Mouse (Mus musculus) liver, embryonic 13.5 days (tissue): ENCODE measurements around the gene Nab2. TPM values are rescaled to one million over a fixed set of nuclear protein-coding genes. Genes with fewer than 3 reads are reported as not detected.

Experiments
- ATAC-seq: fragments of 200-750 bp; cut with Nextera tagmentation; 2 replicates; pipeline ENCODE4 v1.8.0; 2017; ENCODE audit warnings: low read depth, mild to moderate bottlenecking, moderate number of reproducible peaks, moderate library complexity
- DNase-seq: peaks from one replicate; pipeline ENCODE4 v3.0.0; 2022
- H3K27ac ChIP-seq: fragments of 300-500 bp; sonication (generic); 2 replicates; pipeline ENCODE4 v1.5.1; 2015; ENCODE audit warnings: moderate library complexity, mild to moderate bottlenecking, inconsistent platforms
- H3K27me3 ChIP-seq: fragments of 300-500 bp; sonication (generic); 2 replicates; pipeline ENCODE4 v1.6.1; 2015; ENCODE audit warnings: mild to moderate bottlenecking, inconsistent platforms
- H3K36me3 ChIP-seq: fragments of 300-500 bp; sonication (generic); 2 replicates; pipeline ENCODE4 v1.6.1; 2015; ENCODE audit warnings: mild to moderate bottlenecking, inconsistent platforms
- H3K4me1 ChIP-seq: fragments of 300-500 bp; sonication (generic); replicated peaks from 2 replicates; pipeline ENCODE4 v1.6.1; 2015; ENCODE audit warnings: inconsistent platforms
- H3K4me2 ChIP-seq: fragments of 300-500 bp; sonication (generic); 2 replicates; pipeline ENCODE4 v1.6.1; 2015; ENCODE audit warnings: inconsistent platforms, mild to moderate bottlenecking, moderate library complexity
- H3K4me3 ChIP-seq: fragments of 300-500 bp; sonication (generic); replicated peaks from 2 replicates; pipeline ENCODE4 v1.5.1; 2015; ENCODE audit warnings: mild to moderate bottlenecking, inconsistent platforms
- H3K9ac ChIP-seq: fragments of 300-500 bp; sonication (generic); 2 replicates; pipeline ENCODE4 v1.6.1; 2015; ENCODE audit warnings: mild to moderate bottlenecking, inconsistent platforms
- H3K9me3 ChIP-seq: fragments of 300-500 bp; sonication (generic); replicated peaks from 2 replicates; pipeline ENCODE4 v1.6.1; 2016; ENCODE audit warnings: inconsistent platforms
- WGBS: fragments of 180-500 bp; shearing (Covaris S2); methylation state at CpG from one replicate; pipeline ENCODE4 v1.1.7; 2015; ENCODE audit not compliant: insufficient replicate concordance; 5-methylcytosine and 5-hydroxymethylcytosine counted together
- polyA plus RNA-seq: library from polyadenylated mRNA; unstranded; fragments of >200 nt; fragmentation: Nextera tagmentation; extraction: Ambion mirVana; gene quantifications from 2 replicates; pipeline ENCODE4 v1.2.1, GENCODE M21; 2015

Gene Nab2
- polyA plus RNA-seq, 1 experiment from 2014 or later, result 1.5 TPM

DNA sequence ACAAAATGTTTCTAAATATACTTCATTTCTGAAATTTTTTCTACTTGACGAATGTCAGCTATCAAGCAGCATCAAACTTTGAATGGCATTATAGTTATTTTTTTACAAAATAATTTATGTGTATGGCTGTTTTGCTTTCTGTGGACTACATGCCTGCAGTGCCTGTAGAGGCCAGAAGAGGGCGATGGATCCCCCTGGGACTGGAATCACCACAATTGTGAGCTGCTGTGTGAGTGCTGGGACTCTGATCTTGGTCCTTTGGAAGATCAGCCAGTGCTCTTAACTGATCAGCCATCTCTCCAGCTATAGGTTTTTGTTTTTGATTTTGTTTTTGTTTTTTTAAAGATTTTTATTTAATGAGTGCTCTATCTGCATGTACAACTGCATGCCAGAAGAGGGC lies 2.9 kb upstream of the Nab2 start:
- no peak overlapping the region for H3K4me2 ChIP-seq
- peaks cover 36% of the 10 kb centered on the region for H3K27me3 ChIP-seq
- peaks cover 35% of the 10 kb centered on the region for H3K4me1 ChIP-seq
- ATAC-seq, result no peak
- DNase-seq, result peak; percentile 36
- H3K4me3 ChIP-seq, result no peak overlapping the region
- H3K9ac ChIP-seq, result no peak overlapping the region
- no peak overlapping the region for H3K27ac ChIP-seq
- H3K9me3 ChIP-seq, result no peaks in the 10 kb centered on the region
- 26% methylated on average over 2 of the region's 2 CpGs for WGBS
- H3K36me3 ChIP-seq, result no peaks in the 10 kb centered on the region

GRCm38 (mm10) chr10:127670185-127670584 lies 1.8 kb upstream of the Nab2 start:
- Histone ChIP-seq H3K4me2 (no peak overlapping the region), H3K9me3 (no peaks in the 10 kb centered on the region), H3K27me3 (peaks cover 47% of the 10 kb centered on the region), H3K36me3 (no peaks in the 10 kb centered on the region), H3K4me1 (peaks cover 37% of the 10 kb centered on the region), H3K4me3 (no peak overlapping the region), H3K27ac (no peak overlapping the region), H3K9ac (no peak overlapping the region)
- ATAC-seq (no peak), DNase-seq (no peak)
- WGBS, result 47% methylated on average over 2 of the region's 2 CpGs

DNA sequence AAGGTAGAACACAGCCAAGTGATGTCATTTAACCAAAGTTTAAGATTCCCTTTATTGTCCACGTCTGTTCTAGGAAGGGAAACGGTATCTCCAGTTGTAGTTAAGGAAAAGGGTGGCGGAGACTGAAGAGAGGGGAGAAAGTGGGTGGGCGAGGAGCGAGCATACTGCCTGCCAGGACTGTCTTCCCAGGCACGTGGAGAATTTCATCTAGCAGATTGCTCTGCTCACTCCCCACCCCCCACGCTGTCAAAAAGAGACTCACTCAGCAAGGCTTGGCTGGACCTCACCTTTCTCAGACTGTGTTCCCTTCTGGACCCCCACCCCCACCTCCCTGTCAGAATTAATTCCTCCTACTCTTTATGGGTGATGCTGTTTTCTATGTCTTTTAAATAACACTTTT lies 802 bp upstream of the Nab2 start:
- Histone ChIP-seq H3K9ac (no peak overlapping the region), H3K4me1 (peaks cover 46% of the 10 kb centered on the region), H3K9me3 (no peaks in the 10 kb centered on the region), H3K36me3 (peaks cover 7% of the 10 kb centered on the region; the same call in 1 of the 2 replicates), H3K27me3 (peaks cover 57% of the 10 kb centered on the region), H3K27ac (no peak overlapping the region), H3K4me2 (peak overlapping the region; percentile 76), H3K4me3 (no peak overlapping the region)
- DNase-seq (no peak), ATAC-seq (no peak)
- 47% methylated on average over 7 of the region's 7 CpGs for WGBS

DNA sequence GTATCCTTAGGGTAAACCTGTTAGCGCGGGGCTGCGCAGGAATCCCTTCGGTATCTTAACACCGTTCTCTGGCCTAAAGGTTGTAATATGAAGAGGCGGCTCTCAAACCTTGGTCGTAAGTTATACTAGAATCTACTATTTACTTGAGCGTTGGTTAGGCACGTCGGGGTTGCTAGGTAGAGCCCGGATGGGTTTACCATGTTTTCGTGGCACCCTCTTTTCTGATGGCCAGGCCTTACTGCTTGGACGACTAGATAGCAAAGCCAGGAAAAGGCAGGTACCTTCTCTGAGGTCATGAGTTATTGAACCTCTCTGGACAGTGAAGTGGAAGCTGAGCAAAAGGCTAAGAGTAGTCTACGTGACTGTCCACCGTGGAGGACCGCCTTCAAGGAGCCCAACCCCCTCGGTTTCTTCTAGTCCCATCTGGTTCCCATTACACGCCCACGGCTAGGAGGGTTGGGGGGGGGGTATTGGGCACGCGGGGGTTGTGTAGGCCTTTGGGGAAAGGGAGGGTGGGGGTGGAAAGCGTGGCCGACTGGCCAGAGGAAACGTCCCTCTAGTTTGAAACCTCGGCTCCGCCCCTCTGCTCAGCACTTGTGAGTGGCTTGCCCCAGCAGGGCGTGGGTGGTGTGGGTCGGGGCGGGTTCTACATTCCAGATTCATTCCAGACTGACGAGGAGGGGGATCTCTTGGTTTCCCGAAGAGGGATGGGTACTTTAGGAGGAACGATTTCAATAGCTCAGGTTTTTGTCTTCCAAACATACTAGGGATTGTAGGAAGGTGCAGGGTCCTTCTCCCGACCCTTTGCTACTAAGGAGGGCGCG lies 887 bp downstream of the Nab2 start:
- no peak for DNase-seq
- peaks cover 9% of the 10 kb centered on the region; the same call in 1 of the 2 replicates for H3K36me3 ChIP-seq
- H3K4me1 ChIP-seq, result peaks cover 63% of the 10 kb centered on the region
- H3K9ac ChIP-seq, result peak overlapping the region; percentile 61
- peaks cover 74% of the 10 kb centered on the region for H3K27me3 ChIP-seq
- peak overlapping the region; percentile 76 for H3K4me2 ChIP-seq
- H3K4me3 ChIP-seq, result peak overlapping the region; percentile 55
- 3% methylated on average over 35 of the region's 35 CpGs for WGBS
- peak overlapping the region; percentile 80 for H3K27ac ChIP-seq
- H3K9me3 ChIP-seq, result no peaks in the 10 kb centered on the region
- peak; percentile 29 for ATAC-seq

DNA sequence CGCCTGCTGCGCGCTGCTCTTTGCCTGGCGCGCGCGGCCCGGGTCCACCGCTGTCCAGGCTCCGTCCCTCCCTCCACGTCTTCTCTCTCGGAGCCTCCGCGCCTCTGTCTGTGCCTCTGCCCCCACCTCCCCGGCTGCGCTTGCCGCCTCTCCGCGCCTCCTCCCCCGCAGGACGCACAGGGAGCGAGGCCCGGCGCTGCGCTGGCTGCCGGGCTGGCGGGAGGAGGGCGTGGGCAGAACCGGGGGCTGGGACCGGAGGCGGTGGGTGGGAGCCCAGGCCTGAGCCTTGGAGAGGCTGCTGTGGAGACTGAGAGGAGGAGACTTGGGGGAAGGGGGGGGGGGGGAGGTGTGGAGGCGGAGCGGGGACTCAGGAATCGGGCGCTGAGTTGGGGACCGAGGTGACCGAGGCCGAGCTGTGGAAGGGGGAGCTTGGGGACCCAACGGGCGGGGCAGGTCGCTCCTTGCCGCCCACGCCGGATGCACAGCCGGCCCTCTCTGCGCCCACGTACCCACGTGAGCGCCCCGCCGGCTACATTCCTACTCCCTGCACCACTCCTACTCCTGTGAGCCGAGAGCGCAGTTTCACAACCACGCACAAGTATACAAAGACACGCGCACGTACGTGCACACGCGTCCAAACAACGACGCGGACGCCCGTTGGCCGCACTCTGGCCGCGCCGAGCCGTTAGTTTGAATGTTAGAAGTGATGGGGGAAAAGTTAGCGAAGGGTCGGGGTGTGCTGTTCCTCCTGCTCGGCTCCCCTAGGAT lies 1.7 kb downstream of the Nab2 start, which contains the start of gene Nemp1:
TSS of gene Nemp1 (plus strand) at position 401 of the 768 bp plus-strand sequence.
- Histone ChIP-seq H3K27ac (peak within 1 kb of the TSS; percentile 80), H3K36me3 (peaks cover 9% of the 10 kb centered on the region; the same call in 1 of the 2 replicates), H3K4me3 (peak within 1 kb of the TSS; percentile 55), H3K4me2 (peak within 1 kb of the TSS; percentile 76), H3K9ac (peak within 1 kb of the TSS; percentile 61), H3K9me3 (no peaks in the 10 kb centered on the region), H3K27me3 (peaks cover 80% of the 10 kb centered on the region), H3K4me1 (peaks cover 71% of the 10 kb centered on the region)
- 1% methylated on average over 70 of the region's 73 CpGs for WGBS
- ATAC-seq (peak; percentile 42), DNase-seq (no peak)

- H3K36me3 ChIP-seq, result peaks cover 9% of the 10 kb centered on the region; the same call in 1 of the 2 replicates
- peak overlapping the region; percentile 61 for H3K9ac ChIP-seq
- peak overlapping the region; percentile 55 for H3K4me3 ChIP-seq
- H3K4me1 ChIP-seq, result peaks cover 82% of the 10 kb centered on the region
- 5% methylated on average over 14 of the region's 14 CpGs for WGBS
- ATAC-seq, result no peak
- DNase-seq, result no peak
- H3K4me2 ChIP-seq, result peak overlapping the region; percentile 76
- H3K9me3 ChIP-seq, result no peaks in the 10 kb centered on the region
- no peak overlapping the region for H3K27ac ChIP-seq
- peaks cover 86% of the 10 kb centered on the region for H3K27me3 ChIP-seq
These were observed 2.8 kb downstream of the Nab2 start for GRCm38 (mm10) chr10:127665366-127666181.

DNA sequence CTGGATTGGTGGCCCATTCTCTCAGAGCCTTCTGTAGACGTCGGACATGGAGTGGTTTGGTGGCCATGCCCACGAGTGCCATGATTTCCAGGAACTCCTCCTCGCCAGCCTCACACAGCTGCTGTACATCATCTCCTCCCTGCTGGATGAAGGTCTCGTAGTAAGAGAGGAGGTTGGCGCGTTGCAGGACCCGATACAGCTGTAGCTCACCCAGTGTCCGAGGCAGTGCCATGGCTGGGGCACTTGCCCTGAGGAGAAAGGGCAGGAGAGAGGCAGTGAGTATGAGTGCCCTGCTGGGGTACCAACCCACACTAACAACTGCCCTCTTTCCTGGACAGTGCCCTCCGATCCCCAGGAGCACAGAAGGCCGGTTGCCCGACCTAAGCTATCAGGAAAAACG lies 3.5 kb downstream of the Nab2 start:
- Histone ChIP-seq H3K4me2 (peak overlapping the region; percentile 76), H3K9me3 (no peaks in the 10 kb centered on the region), H3K36me3 (peaks cover 12% of the 10 kb centered on the region), H3K4me1 (peaks cover 83% of the 10 kb centered on the region), H3K27me3 (peaks cover 89% of the 10 kb centered on the region), H3K4me3 (peak overlapping the region; percentile 55), H3K9ac (no peak overlapping the region), H3K27ac (no peak overlapping the region)
- 30% methylated on average over 13 of the region's 13 CpGs for WGBS
- DNase-seq (no peak), ATAC-seq (no peak)

GRCm38 (mm10) chr10:127664166-127664565 lies 4.2 kb downstream of the Nab2 start:
- DNase-seq (no peak), ATAC-seq (no peak)
- Histone ChIP-seq H3K36me3 (peaks cover 19% of the 10 kb centered on the region), H3K27ac (no peak overlapping the region), H3K9me3 (no peaks in the 10 kb centered on the region), H3K4me1 (peaks cover 82% of the 10 kb centered on the region), H3K4me3 (no peak overlapping the region), H3K27me3 (peaks cover 82% of the 10 kb centered on the region), H3K4me2 (peak overlapping the region; percentile 76; the same call in 1 of the 2 replicates), H3K9ac (no peak overlapping the region)
- WGBS, result 20% methylated on average over 16 of the region's 16 CpGs

DNA sequence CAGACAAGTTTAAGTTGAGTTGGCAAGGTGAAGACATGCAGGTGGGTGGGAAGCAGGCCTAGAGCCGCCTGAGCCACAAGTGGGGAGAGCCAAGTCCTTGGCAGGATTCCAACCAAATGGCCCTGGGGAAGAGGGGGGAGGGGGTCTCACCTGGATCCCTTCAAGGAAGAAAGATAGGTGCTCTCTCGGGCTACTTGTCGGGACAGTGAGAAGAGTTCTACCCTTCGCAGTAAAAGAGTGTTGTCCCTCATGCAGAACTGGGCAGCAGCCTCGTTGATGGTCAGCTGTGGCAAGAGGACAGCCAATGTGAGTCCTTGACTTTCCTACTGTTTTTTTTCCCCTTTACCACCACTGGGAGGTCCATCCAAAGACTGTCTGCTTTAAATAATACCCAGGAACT lies 4.8 kb downstream of the Nab2 start:
- Histone ChIP-seq H3K27me3 (peaks cover 76% of the 10 kb centered on the region), H3K4me1 (peaks cover 76% of the 10 kb centered on the region), H3K9me3 (no peaks in the 10 kb centered on the region), H3K4me2 (no peak overlapping the region), H3K27ac (no peak overlapping the region), H3K36me3 (peaks cover 21% of the 10 kb centered on the region), H3K4me3 (no peak overlapping the region), H3K9ac (no peak overlapping the region)
- WGBS, result 54% methylated on average over 5 of the region's 5 CpGs
- ATAC-seq, result no peak
- no peak for DNase-seq

GRCm38 (mm10) chr10:127662666-127663253 lies 5.6 kb downstream of the Nab2 start:
- H3K4me3 ChIP-seq, result 0 out of 2 replicates have a peak overlapping the region, but pooled peaks have one; percentile 27
- WGBS, result 32% methylated on average over 19 of the region's 19 CpGs
- ATAC-seq, result no peak; the same call in 1 of the 2 replicates
- H3K4me2 ChIP-seq, result peak overlapping the region; percentile 60
- H3K36me3 ChIP-seq, result peaks cover 27% of the 10 kb centered on the region
- no peaks in the 10 kb centered on the region for H3K9me3 ChIP-seq
- H3K9ac ChIP-seq, result no peak overlapping the region
- peak overlapping the region; percentile 58 for H3K27ac ChIP-seq
- no peak for DNase-seq
- H3K27me3 ChIP-seq, result peaks cover 68% of the 10 kb centered on the region
- H3K4me1 ChIP-seq, result peaks cover 73% of the 10 kb centered on the region
